Mouse (Mus musculus) midbrain, embryonic 10.5 days (tissue): ENCODE data around the gene Ets1. TPM values are rescaled to one million over a fixed set of nuclear protein-coding genes. Genes with fewer than 3 reads are reported as not detected.
A peak's percentile ranks its signal among the peaks of the same experiment; 100 is the strongest.

Experiments
- DNase-seq: peaks from one replicate; pipeline ENCODE4 v3.0.0-alpha.2; 2017; ENCODE audit warnings: low spot score
- H3K27ac ChIP-seq: fragments of 300-500 bp; sonication (generic); replicated peaks from 2 replicates; pipeline ENCODE4 v1.5.1; 2016; ENCODE audit warnings: mild to moderate bottlenecking
- H3K27me3 ChIP-seq: fragments of 300-500 bp; sonication (generic); 2 replicates; pipeline ENCODE4 v1.6.1; 2016; ENCODE audit warnings: low read depth, mild to moderate bottlenecking; ENCODE audit not compliant: poor library complexity, severe bottlenecking
- H3K36me3 ChIP-seq: fragments of 300-500 bp; sonication (generic); 2 replicates; pipeline ENCODE4 v1.6.1; 2016; ENCODE audit warnings: mild to moderate bottlenecking, moderate library complexity
- H3K4me1 ChIP-seq: fragments of 300-500 bp; sonication (generic); 2 replicates; pipeline ENCODE4 v1.6.1; 2016
- H3K4me3 ChIP-seq: fragments of 300-500 bp; sonication (generic); 2 replicates; pipeline ENCODE4 v1.5.1; 2016; ENCODE audit warnings: mild to moderate bottlenecking, moderate library complexity
- H3K9me3 ChIP-seq: fragments of 300-500 bp; sonication (generic); replicated peaks from 2 replicates; pipeline ENCODE4 v1.6.1; 2016; ENCODE audit warnings: mild to moderate bottlenecking
- WGBS: fragments of 180-500 bp; shearing (Covaris S2); methylation state at CpG from one replicate; pipeline ENCODE4 v1.1.7; 2016; 5-methylcytosine and 5-hydroxymethylcytosine counted together
- polyA plus RNA-seq: library from polyadenylated mRNA; unstranded; fragments of >200 nt; fragmentation: Nextera tagmentation; extraction: Ambion mirVana; gene quantifications from 2 replicates; pipeline ENCODE4 v1.2.1, GENCODE M21; 2016

Ets1 gene
- polyA plus RNA-seq, 1 experiment from 2014 or later = 25.7 TPM

DNA sequence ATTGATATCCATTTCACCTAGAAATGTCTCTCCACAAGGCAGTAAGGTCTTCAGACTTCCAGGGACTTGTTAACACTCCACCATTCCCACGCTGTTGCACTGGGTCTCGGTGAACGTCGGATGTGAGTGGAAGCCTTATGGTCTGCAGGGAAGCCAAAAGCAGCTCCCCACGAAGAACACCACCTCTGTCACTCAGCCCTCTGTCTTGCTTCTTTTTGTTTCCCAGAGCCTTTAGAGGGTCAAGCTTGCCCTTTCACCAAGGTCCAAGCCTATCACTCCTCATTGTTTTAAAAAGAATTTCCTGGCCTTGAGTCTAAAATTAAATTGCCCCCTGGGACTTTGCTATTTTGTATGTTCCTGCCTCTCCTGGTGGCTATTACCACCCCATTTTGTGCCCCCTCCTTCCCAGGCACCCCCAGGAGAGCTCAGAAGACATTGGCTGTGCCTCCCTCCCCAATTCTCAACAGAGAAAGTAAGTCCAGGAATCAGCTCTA is 20.4 kb downstream of the Ets1 start:
- Histone ChIP-seq H3K9me3 (no peaks in the 10 kb centered on the region), H3K36me3 (no peaks in the 10 kb centered on the region), H3K27me3 (no peaks in the 10 kb centered on the region), H3K4me3 (no peak overlapping the region), H3K27ac (no peak overlapping the region), H3K4me1 (no peaks in the 10 kb centered on the region)
- DNase-seq = no peak
- 79% methylated on average over 5 of the region's 5 CpGs for WGBS

GRCm38 (mm10) chr9:32657124-32657523 is 21.1 kb downstream of the Ets1 start:
- 67% methylated on average over 2 of the region's 2 CpGs for WGBS
- no peak for DNase-seq
- no peaks in the 10 kb centered on the region for H3K9me3 ChIP-seq
- H3K27ac ChIP-seq = no peak overlapping the region
- 0 out of 2 replicates have a peak, but pooled peaks cover 4% of the 10 kb centered on the region for H3K27me3 ChIP-seq
- no peaks in the 10 kb centered on the region for H3K36me3 ChIP-seq
- H3K4me1 ChIP-seq = no peaks in the 10 kb centered on the region
- H3K4me3 ChIP-seq = no peak overlapping the region

GRCm38 (mm10) chr9:32660406-32660960 is 24.5 kb downstream of the Ets1 start:
- H3K27ac ChIP-seq = no peak overlapping the region
- peaks cover 25% of the 10 kb centered on the region for H3K27me3 ChIP-seq
- H3K4me3 ChIP-seq = no peak overlapping the region
- DNase-seq = no peak
- H3K36me3 ChIP-seq = no peaks in the 10 kb centered on the region
- H3K9me3 ChIP-seq = no peaks in the 10 kb centered on the region
- WGBS = 85% methylated on average over 2 of the region's 2 CpGs
- no peaks in the 10 kb centered on the region for H3K4me1 ChIP-seq

DNA sequence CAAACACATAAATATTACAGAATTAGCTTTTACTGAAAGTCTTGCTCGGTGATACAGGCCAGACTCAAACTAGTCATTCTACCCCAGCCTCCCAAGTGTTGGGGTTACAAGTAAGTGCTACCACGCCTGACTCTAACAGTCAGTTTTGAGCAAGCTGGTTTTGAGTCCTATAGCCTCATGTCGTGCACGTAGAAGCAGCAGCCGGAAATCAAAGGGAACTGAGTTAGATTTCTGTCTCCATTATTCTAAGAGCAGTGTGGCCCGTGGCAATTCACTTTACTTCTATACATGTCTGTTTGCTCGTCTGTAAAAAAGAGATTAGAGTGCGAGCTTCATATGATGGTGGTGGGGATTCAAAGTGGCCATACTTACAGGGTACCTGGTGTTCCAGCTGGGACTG is 25.1 kb downstream of the Ets1 start:
- Histone ChIP-seq H3K27me3 (peaks cover 30% of the 10 kb centered on the region), H3K9me3 (no peaks in the 10 kb centered on the region), H3K36me3 (no peaks in the 10 kb centered on the region), H3K4me1 (no peaks in the 10 kb centered on the region), H3K4me3 (no peak overlapping the region), H3K27ac (no peak overlapping the region)
- DNase-seq = no peak
- 87% methylated on average over 8 of the region's 8 CpGs for WGBS

DNA sequence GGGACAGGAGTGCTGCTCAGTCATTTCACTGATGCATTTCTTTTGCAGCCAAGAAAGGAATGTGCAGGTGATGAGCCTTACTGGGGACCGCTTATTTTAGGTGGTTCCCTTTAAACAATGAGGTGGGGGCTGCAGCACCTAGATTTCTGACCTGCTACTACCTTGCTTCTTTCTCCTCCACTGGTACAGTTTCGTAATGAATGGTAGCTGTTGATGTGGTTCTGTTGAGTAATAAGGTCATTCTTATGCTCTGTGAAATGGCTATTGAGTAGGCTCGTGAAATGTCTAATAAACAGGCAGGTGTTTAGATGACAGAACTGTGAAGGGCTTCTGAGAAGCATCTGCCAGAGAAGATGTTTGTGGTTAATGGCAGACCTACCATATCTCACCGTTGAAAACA is 25.5 kb downstream of the Ets1 start:
- no peaks in the 10 kb centered on the region for H3K36me3 ChIP-seq
- H3K27me3 ChIP-seq = peaks cover 34% of the 10 kb centered on the region
- no peak overlapping the region for H3K4me3 ChIP-seq
- no peak overlapping the region for H3K27ac ChIP-seq
- WGBS = 87% methylated on average over 4 of the region's 4 CpGs
- DNase-seq = no peak
- no peaks in the 10 kb centered on the region for H3K9me3 ChIP-seq
- H3K4me1 ChIP-seq = no peaks in the 10 kb centered on the region

- Histone ChIP-seq H3K4me3 (no peak overlapping the region), H3K4me1 (peaks cover 24% of the 10 kb centered on the region), H3K36me3 (no peaks in the 10 kb centered on the region), H3K27ac (no peak overlapping the region), H3K27me3 (peaks cover 86% of the 10 kb centered on the region), H3K9me3 (no peaks in the 10 kb centered on the region)
- no peak for DNase-seq
- WGBS = 76% methylated on average over 11 of the region's 11 CpGs
Observed at GRCm38 (mm10) chr9:32666611-32667517, 30.8 kb downstream of the Ets1 start.

GRCm38 (mm10) chr9:32667518-32667908 is 31.5 kb downstream of the Ets1 start:
- peaks cover 87% of the 10 kb centered on the region for H3K27me3 ChIP-seq
- H3K27ac ChIP-seq = no peak overlapping the region
- no peaks in the 10 kb centered on the region for H3K9me3 ChIP-seq
- WGBS = 26% methylated on average over 7 of the region's 7 CpGs
- H3K4me1 ChIP-seq = peaks cover 31% of the 10 kb centered on the region
- no peaks in the 10 kb centered on the region for H3K36me3 ChIP-seq
- no peak for DNase-seq
- no peak overlapping the region for H3K4me3 ChIP-seq

DNA sequence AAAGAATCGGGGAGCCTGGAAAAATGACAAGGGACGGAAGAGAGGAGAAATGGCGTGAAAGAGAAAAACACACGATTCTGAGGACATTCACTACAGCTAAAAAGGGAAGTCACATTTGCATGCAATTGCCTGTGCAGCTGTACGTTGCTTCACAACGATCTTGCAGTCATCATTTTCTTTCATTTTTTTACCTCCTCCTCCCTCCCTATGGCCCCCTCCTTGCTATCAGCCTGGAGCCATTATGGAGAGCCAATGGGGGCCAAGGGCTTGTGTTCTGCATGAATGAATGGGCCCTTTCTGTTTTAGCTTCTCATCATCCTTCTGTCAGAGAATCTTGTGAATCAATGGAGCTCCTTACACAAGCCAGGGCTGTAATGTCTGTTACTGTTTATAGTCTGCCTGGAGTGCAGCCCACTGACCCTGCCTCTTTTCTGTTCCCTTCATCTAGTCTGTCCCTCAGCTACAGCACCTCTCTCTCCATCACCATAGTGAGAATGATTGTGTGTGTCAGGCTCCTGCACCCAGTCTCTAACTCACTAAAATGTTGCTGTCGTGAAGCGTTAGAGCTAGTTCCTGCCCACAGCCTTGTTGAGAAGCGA is 32.2 kb downstream of the Ets1 start:
- no peaks in the 10 kb centered on the region for H3K36me3 ChIP-seq
- no peak overlapping the region for H3K4me3 ChIP-seq
- H3K27ac ChIP-seq = no peak overlapping the region
- peaks cover 94% of the 10 kb centered on the region for H3K27me3 ChIP-seq
- H3K4me1 ChIP-seq = peaks cover 37% of the 10 kb centered on the region
- DNase-seq = no peak
- 78% methylated on average over 9 of the region's 9 CpGs for WGBS
- no peaks in the 10 kb centered on the region for H3K9me3 ChIP-seq

DNA sequence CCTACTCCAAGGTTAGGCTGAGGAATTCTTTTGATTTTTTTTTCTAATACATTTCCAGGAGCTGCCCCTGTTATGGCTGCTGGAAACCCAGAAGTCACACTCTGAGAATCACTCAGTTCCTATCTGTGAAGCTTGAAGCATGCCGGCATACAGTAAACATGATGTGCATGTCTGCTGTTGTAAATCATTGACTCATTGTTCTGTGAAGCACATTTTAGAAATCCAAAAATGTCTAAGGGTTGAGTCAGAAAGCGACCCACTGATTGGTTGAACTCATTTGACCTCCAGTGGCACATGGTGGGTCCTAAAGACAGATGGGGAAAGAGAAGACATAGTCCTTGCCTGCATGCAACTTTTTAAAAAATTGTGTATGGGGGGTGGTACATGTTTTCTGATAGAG is 33.4 kb downstream of the Ets1 start:
- H3K27me3 ChIP-seq = peaks cover 96% of the 10 kb centered on the region
- no peaks in the 10 kb centered on the region for H3K36me3 ChIP-seq
- peaks cover 38% of the 10 kb centered on the region for H3K4me1 ChIP-seq
- H3K9me3 ChIP-seq = no peaks in the 10 kb centered on the region
- WGBS = 90% methylated on average over 2 of the region's 2 CpGs
- no peak for DNase-seq
- no peak overlapping the region for H3K4me3 ChIP-seq
- no peak overlapping the region for H3K27ac ChIP-seq

DNA sequence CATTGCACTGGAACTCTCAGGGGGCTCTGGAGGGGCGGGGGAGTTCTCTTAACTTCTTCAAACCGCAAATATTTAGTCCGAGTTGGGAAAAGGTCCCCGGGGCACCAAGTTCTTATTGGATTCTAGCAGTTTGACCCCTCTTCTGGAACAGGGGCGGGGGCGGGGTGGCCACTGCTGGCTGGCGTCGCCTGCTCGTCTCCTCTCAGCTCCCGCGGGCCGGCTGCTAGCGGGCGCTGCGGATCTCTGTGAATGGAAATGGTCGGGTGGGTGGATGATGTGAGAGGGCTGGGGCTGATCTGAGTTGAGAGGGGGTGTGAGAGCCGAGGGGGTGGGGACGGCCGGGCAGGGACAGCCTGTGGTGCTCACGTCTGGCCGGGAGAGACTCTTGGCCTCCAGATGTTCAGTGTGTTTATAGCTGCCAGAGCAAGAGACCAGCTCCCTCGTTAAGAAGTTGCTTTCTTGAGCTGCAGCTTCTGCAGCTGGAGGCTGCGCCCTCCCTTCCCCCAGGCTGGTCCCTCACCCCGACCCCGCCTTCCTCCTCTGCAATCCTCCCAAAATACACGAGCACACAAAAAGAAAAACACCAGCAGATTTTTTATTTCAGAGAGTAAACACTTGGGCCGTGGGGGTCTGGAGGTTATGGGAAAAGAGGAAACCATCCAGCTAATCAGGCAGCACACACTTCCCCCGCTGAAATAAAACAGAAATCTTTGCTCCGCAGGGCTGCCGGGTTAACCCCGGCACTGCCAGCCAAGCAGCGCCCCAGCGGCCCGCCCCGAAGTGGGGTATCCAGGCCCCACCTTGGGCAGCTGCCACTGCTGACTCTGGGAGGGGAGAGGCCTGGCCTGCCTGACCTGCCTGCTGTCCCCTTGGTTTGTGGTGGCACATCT is 36.2 kb downstream of the Ets1 start:
- H3K27me3 ChIP-seq = peaks cover 99% of the 10 kb centered on the region
- under 1% methylated on average over 35 of the region's 35 CpGs for WGBS

DNA sequence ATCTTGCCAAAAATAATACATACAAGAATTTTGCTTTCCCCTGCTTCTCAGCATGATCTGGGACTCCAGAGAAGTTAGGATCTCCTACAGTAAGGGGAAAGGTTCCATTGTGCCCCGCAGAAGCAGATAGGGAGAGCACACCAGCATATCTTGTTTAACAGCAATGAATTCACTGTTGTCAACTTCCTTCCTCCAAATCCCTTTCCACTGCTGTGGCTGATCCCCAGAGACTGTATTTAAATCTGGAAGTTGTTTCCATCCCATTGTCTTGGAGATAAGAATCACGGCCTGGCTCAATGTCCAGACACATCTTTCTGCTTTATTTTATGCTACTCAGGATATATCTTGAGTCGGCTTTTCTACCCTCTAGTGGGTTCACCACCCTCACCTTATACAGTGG is 37.9 kb downstream of the Ets1 start:
- 71% methylated on average over 3 of the region's 3 CpGs for WGBS
- H3K4me3 ChIP-seq = no peak overlapping the region
- no peaks in the 10 kb centered on the region for H3K36me3 ChIP-seq
- H3K4me1 ChIP-seq = peaks cover 49% of the 10 kb centered on the region
- H3K27me3 ChIP-seq = peaks cover 99% of the 10 kb centered on the region
- H3K27ac ChIP-seq = no peak overlapping the region
- no peaks in the 10 kb centered on the region for H3K9me3 ChIP-seq
- DNase-seq = no peak

More for the DNA sequence above, 36.2 kb downstream of the Ets1 start:
- DNase-seq = peak; percentile 77
- H3K36me3 ChIP-seq = no peaks in the 10 kb centered on the region
- H3K9me3 ChIP-seq = no peaks in the 10 kb centered on the region
- peaks cover 58% of the 10 kb centered on the region for H3K4me1 ChIP-seq
- peak overlapping the region; percentile 55 for H3K4me3 ChIP-seq
- peak overlapping the region; percentile 69 for H3K27ac ChIP-seq
